Comparison of ENCODE assay signal across 9 mouse cellular contexts in the genomic region with DNA sequence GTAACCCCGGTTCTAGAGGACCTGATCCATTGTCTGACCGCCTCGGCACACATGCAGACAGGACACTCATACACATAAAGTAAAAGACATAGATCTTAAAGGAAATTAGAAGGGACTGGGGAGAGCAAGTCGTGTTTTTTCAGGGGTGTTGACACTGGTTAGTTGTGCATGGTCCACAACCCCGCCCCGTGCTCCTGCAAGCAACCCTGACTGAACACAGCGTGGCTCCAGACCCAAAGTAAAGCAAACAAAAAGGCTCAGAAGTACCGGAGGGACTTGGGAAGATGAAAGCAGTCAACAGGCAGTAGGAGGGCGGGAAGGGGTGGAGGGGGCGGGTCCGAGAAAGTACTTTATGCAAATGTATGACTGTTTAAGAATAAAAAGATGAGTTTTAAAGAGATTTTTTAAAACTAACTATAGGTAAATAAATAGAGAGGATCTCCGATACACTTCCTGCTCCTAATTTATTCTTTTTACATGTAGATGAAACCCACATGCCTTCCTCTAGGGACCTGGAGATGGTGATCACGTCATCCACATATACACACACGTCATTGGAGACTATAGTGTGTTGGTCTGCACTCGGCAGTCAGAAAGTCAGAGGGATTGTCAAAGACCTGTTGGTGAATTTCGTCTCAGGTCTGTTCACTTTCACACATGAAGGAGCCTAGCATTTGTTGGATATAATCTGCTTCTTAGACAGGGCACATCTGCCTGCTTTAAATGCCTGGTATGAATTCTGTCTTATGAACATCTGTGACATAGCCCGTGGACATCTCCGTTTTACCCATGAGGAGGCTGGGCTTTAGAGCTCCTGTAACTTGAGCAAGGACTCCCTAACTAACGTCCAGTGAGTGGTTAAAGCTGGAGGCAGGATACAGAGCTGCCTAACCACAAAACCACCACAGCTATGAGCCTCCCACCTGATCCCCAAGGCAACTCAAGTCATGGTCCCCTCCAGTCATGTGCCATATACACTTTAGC. TPM values are rescaled to one million over a fixed set of nuclear protein-coding genes. Genes with fewer than 3 reads are reported as not detected.
A peak's percentile ranks its signal among the peaks of the same experiment; 100 is the strongest.
DNase-seq lines count a peak whose midpoint lies in the region; ATAC-seq and TF ChIP-seq lines count a peak whose summit lies in the region.
"Had no signal": no experiment of that assay in that cellular context is flagged by ENCODE, and none has a peak within 500 bp of the region (broad histone marks: within the 10 kb centered on the region; RNA-seq: fewer than 3 reads in every experiment).

No protein-coding gene starts in this region.

- no peak for ATAC-seq in heart, embryonic 15.5 days (replicated peaks; ENCODE audit: insufficient number of reproducible peaks, insufficient read depth, low FRiP score, low read depth)
- ATAC-seq in monocyte, adult 5-6 weeks (replicated peaks; ENCODE audit: insufficient number of reproducible peaks, low FRiP score, low TSS enrichment, poor library complexity, severe bottlenecking) = 0 out of 2 replicates have a peak, but pooled peaks have one; percentile 19

- no peaks in the 10 kb centered on the region for H3K79me2 ChIP-seq in liver, adult 2 months (ENCODE audit: control insufficient read depth, insufficient read depth, low read length)

- no peak for TF ChIP-seq POLR2A in liver, adult 2 months (IDR thresholded peaks at IDR 0.05; ENCODE audit: extremely low read depth, insufficient read depth, low read length)

- H3K27me3 ChIP-seq in heart, embryonic 15.5 days = no peaks in the 10 kb centered on the region
- no peaks in the 10 kb centered on the region for H3K27me3 ChIP-seq in liver, adult 2 months (ENCODE audit: control insufficient read depth, insufficient read depth, low read length)

- H3K4me3 ChIP-seq in heart, embryonic 15.5 days = peak overlapping the region; percentile 30
- peak overlapping the region; percentile 25 for H3K4me3 ChIP-seq in liver, adult 2 months (ENCODE audit: insufficient read depth, low read depth, low read length)

- no peaks in the 10 kb centered on the region for H3K36me3 ChIP-seq in heart, embryonic 15.5 days
- no peaks in the 10 kb centered on the region for H3K36me3 ChIP-seq in liver, adult 2 months (ENCODE audit: control insufficient read depth, insufficient read depth, low read length)

- H3K4me2 ChIP-seq in heart, embryonic 15.5 days = peak overlapping the region; percentile 62

- peaks cover 13% of the 10 kb centered on the region for H3K4me1 ChIP-seq in heart, embryonic 15.5 days (replicated peaks)
- H3K4me1 ChIP-seq in liver, adult 2 months (ENCODE audit: control insufficient read depth, insufficient read depth, low read length) = peaks cover 4% of the 10 kb centered on the region; the same call in 1 of the 2 replicates

- WGBS in heart, embryonic 15.5 days = 37% methylated on average over 19 of the region's 19 CpGs
- WGBS in liver, adult 2 months = 28% methylated on average over 19 of the region's 19 CpGs

- no peak for TF ChIP-seq CTCF in liver, adult 2 months (IDR thresholded peaks at IDR 0.05; ENCODE audit: low read depth, low read length)

- no peaks in the 10 kb centered on the region for H3K9me3 ChIP-seq in heart, embryonic 15.5 days (replicated peaks)
- H3K9me3 ChIP-seq: G1E had no signal

- DNase-seq in adrenal gland, postnatal 14 days = peak; percentile 47
- DNase-seq in adrenal gland, adult (ENCODE audit: inconsistent age in 2 of 2, low spot score in 1 of 2) = no peak
- DNase-seq in adipocyte (ENCODE audit: low spot score) = peak; percentile 8
- DNase-seq in liver, adult 2 months (ENCODE audit: extremely low read depth, low read depth, low spot score) = peak; percentile 73
- no peak for DNase-seq in urinary bladder, postnatal 14 days (ENCODE audit: low spot score)
- DNase-seq in right cerebral cortex, postnatal 4 days = no peak

- H3K27ac ChIP-seq in heart, embryonic 15.5 days = peak overlapping the region; percentile 71
- peak overlapping the region; percentile 84 for H3K27ac ChIP-seq in liver, adult 2 months (replicated peaks; ENCODE audit: insufficient read depth, low read depth, low read length)

- H3K9ac ChIP-seq in heart, embryonic 15.5 days = no peak overlapping the region
- H3K9ac ChIP-seq in liver, adult 2 months (ENCODE audit: low read depth, low read length) = peak overlapping the region; percentile 47

RNA-seq across cellular contexts. Expression of gene Aqp11, which starts 11.4 kb away (rescaled TPM):
- total RNA-seq in adrenal gland, postnatal 14 days (2021) = 4.9 and 8.7 TPM in 2 replicates
- 3.0 and 11.9 TPM in 2 replicates for polyA plus RNA-seq in heart, embryonic 15.5 days (2015; fragmentation: Nextera tagmentation; extraction: Ambion mirVana)
- 17.1 and 22.2 TPM in 2 replicates for total RNA-seq in liver, adult 2 months (2014; rRNA removed)
- 36.8 and 40.2 TPM in 2 replicates for polyA plus RNA-seq in liver, adult 2 months (2012; rRNA removed)
- 0.39 to 0.53 TPM in 2 of 3 replicates, not detected in the other for total RNA-seq in monocyte, adult 5-6 weeks (2017)

RNA-seq across cellular contexts. Expression of gene Pak1, which starts 38.8 kb away (rescaled TPM):
- 15.5 and 16.3 TPM in 2 replicates for total RNA-seq in adrenal gland, postnatal 14 days (2021)
- polyA plus RNA-seq in heart, embryonic 15.5 days (2015; fragmentation: Nextera tagmentation; extraction: Ambion mirVana) = 2.7 and 5.6 TPM in 2 replicates
- total RNA-seq in liver, adult 2 months (2014; rRNA removed) = 2.8 and 3.0 TPM in 2 replicates
- 0.73 and 1.2 TPM in 2 replicates for polyA plus RNA-seq in liver, adult 2 months (2012; rRNA removed)
- 9.9 to 21.3 TPM (median 14.8 TPM) in 3 replicates for total RNA-seq in monocyte, adult 5-6 weeks (2017)

RNA-seq across cellular contexts. Expression of gene Clns1a, which starts 53.1 kb away (rescaled TPM):
- total RNA-seq in adrenal gland, postnatal 14 days (2021) = 50.2 and 63.4 TPM in 2 replicates
- 80.5 and 102 TPM in 2 replicates for polyA plus RNA-seq in heart, embryonic 15.5 days (2015; fragmentation: Nextera tagmentation; extraction: Ambion mirVana)
- 26.0 and 29.1 TPM in 2 replicates for total RNA-seq in liver, adult 2 months (2014; rRNA removed)
- 17.1 and 21.6 TPM in 2 replicates for polyA plus RNA-seq in liver, adult 2 months (2012; rRNA removed)
- total RNA-seq in monocyte, adult 5-6 weeks (2017) = 79.1 to 86.2 TPM (median 79.8 TPM) in 3 replicates

Comparison
In these comparisons a context has a peak if more than half of its experiments do, and no peak if none do; other contexts are left out.
1. DNase-seq: peak in adrenal gland, postnatal 14 days (single experiment), adipocyte (single experiment) and liver, adult 2 months (single experiment); none in adrenal gland, adult (0 of 2), urinary bladder, postnatal 14 days (single experiment) and right cerebral cortex, postnatal 4 days (single experiment).